Mouse (Mus musculus) CD4-positive, CD25-positive, alpha-beta regulatory T cell, adult 2 months (primary cell): Measurements from ENCODE around the gene Kbtbd4.

Source experiments
- DNase-seq: peaks from one replicate; pipeline ENCODE4 v3.0.0-alpha.2; 2012; ENCODE audit warnings: low read depth, low spot score

Gene Kbtbd4

DNA sequence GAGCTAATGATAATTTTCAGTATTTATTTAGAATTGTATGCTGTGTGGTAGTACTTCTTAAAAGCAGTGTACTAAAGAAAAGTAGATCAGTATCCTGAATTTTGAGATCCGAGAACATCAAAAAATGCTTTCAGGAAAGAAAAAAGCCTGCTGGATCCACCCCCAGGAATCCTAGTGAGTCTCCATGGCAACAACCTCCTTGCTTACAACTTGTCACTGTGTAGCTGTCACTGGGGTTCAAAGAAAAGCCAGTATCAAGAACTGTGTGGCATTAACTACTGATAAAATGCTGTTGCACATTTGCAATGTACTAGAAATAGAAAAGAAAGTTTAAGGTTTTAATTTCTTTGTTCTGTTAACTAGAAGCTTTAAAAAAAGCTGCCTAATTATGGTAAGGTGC is 51.5 kb downstream of the Kbtbd4 start:
- DNase-seq = no peak

- DNase-seq = no peak
Measured at GRCm38 (mm10) chr2:90958856-90959255, 54.3 kb downstream of the Kbtbd4 start.

DNA sequence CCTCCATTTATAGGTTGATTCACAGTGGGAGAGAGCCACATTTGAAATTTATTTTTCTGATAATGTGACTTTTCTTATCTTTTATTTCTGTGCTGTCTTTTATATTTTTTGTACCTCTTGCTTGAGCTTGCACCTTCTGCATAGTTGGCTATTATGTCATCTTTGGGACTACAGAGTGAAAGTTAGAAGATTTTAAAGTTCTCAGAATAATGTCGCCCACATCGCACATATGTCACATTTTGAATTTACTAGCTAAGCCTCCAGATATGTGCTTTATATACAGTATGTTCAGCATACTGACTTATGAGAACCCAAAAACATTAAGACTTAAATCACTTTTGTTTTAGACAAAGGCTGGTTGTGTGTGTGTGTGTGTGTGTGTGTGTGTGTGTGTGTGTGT is 55.5 kb downstream of the Kbtbd4 start:
- DNase-seq = no peak
